Comparison of ENCODE assay signal across 1 mouse cellular context in the genomic region with DNA sequence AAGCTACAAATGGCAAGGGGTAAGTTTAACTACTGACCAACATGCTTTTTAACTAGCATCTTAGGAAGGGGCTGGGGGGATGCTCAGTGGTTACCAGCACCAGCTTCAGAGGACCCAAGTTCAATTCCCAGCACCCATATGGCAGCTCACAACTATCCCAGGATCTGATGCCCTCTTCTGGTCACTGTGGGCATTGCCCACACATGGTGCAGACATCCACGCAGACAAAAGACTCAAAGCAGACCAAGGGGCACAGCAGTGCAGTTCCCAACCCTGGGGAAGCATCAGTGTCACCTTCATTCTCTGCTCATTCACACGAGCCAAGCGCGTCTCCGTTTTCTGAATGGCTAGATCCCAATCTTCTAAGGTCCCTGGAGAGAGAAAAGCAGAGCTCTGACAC.
TF ChIP-seq lines count a peak whose summit lies in the region.

No protein-coding gene starts in this region.

TF ChIP-seq in MEL, 35 proteins besides CTCF, POLR2A, EP300 and RAD21:
- no peak for TF ChIP-seq TCF12 (IDR thresholded peaks at IDR 0.05; ENCODE audit: low read depth, low read length)
- TF ChIP-seq MAX (IDR thresholded peaks at IDR 0.05; ENCODE audit: low read length), result no peak
- TF ChIP-seq GATA1 (IDR thresholded peaks at IDR 0.05; ENCODE audit: low read depth, low read length), result no peak
- no peak for TF ChIP-seq TAL1 (IDR thresholded peaks at IDR 0.05; ENCODE audit: low read length)
- no peak for TF ChIP-seq USF2 (IDR thresholded peaks at IDR 0.05; ENCODE audit: borderline replicate concordance in 1 of 2, insufficient read depth in 1 of 2, low read depth in 1 of 2, low read length in 2 of 2)
TF ChIP-seq in MEL: peak in this region for 0.
